Mouse (Mus musculus): Measurements from ENCODE around the gene Wars. TPM values are rescaled to one million over a fixed set of nuclear protein-coding genes. Genes with fewer than 3 reads are reported as not detected.

Wars gene
- polyA plus RNA-seq, 1 experiment from 2014 or later: 96.7 TPM

- H3K27ac ChIP-seq: no peak overlapping the region
- 70% methylated on average over 2 of the region's 2 CpGs for WGBS
- no peaks in the 10 kb centered on the region for H3K9me3 ChIP-seq (replicated peaks)
- no peak for ATAC-seq (replicated peaks; ENCODE audit: low FRiP score)
- H3K4me3 ChIP-seq (replicated peaks): no peak overlapping the region
- H3K27me3 ChIP-seq: no peaks in the 10 kb centered on the region
- no peak overlapping the region for H3K9ac ChIP-seq
- no peak overlapping the region for H3K4me2 ChIP-seq
- peaks cover 37% of the 10 kb centered on the region for H3K4me1 ChIP-seq
- no peaks in the 10 kb centered on the region for H3K36me3 ChIP-seq
Measured at GRCm38 (mm10) chr12:108928249-108928648, 34.3 kb upstream of the Wars start.

GRCm38 (mm10) chr12:108926606-108927111 lies 32.7 kb upstream of the Wars start:
- no peak overlapping the region for H3K27ac ChIP-seq
- no peaks in the 10 kb centered on the region for H3K9me3 ChIP-seq (replicated peaks)
- 64% methylated on average over 10 of the region's 11 CpGs for WGBS
- no peaks in the 10 kb centered on the region for H3K27me3 ChIP-seq
- no peak overlapping the region for H3K4me2 ChIP-seq
- H3K9ac ChIP-seq: no peak overlapping the region
- peaks cover 27% of the 10 kb centered on the region for H3K4me1 ChIP-seq
- no peaks in the 10 kb centered on the region for H3K36me3 ChIP-seq
- ATAC-seq (replicated peaks; ENCODE audit: low FRiP score): no peak
- no peak overlapping the region for H3K4me3 ChIP-seq (replicated peaks)

- 70% methylated on average over 4 of the region's 4 CpGs for WGBS
- Histone ChIP-seq H3K9me3 (replicated peaks) (no peaks in the 10 kb centered on the region), H3K9ac (no peak overlapping the region), H3K36me3 (no peaks in the 10 kb centered on the region), H3K4me2 (no peak overlapping the region), H3K27ac (no peak overlapping the region), H3K27me3 (no peaks in the 10 kb centered on the region), H3K4me3 (replicated peaks) (no peak overlapping the region), H3K4me1 (peaks cover 37% of the 10 kb centered on the region)
- no peak for ATAC-seq (replicated peaks; ENCODE audit: low FRiP score)
Measured at GRCm38 (mm10) chr12:108918753-108919152, 24.8 kb upstream of the Wars start.

- Histone ChIP-seq H3K27ac (no peak overlapping the region), H3K4me2 (no peak overlapping the region), H3K27me3 (no peaks in the 10 kb centered on the region), H3K9ac (no peak overlapping the region), H3K9me3 (replicated peaks) (no peaks in the 10 kb centered on the region), H3K4me3 (replicated peaks) (no peak overlapping the region), H3K4me1 (peaks cover 48% of the 10 kb centered on the region), H3K36me3 (no peaks in the 10 kb centered on the region)
- WGBS: 60% methylated on average over 9 of the region's 9 CpGs
- no peak for ATAC-seq (replicated peaks; ENCODE audit: low FRiP score)
Measured at GRCm38 (mm10) chr12:108917509-108917908, 23.5 kb upstream of the Wars start.

- H3K36me3 ChIP-seq: no peaks in the 10 kb centered on the region
- no peak overlapping the region for H3K27ac ChIP-seq
- ATAC-seq (replicated peaks; ENCODE audit: low FRiP score): 0 out of 2 replicates have a peak, but pooled peaks have one; percentile 23
- peaks cover 53% of the 10 kb centered on the region for H3K4me1 ChIP-seq
- no peak overlapping the region for H3K4me2 ChIP-seq
- H3K27me3 ChIP-seq: no peaks in the 10 kb centered on the region
- no peaks in the 10 kb centered on the region for H3K9me3 ChIP-seq (replicated peaks)
- no peak overlapping the region for H3K4me3 ChIP-seq (replicated peaks)
- H3K9ac ChIP-seq: no peak overlapping the region
- 84% methylated on average over 7 of the region's 7 CpGs for WGBS
Measured at GRCm38 (mm10) chr12:108916447-108917042, 22.6 kb upstream of the Wars start.

GRCm38 (mm10) chr12:108915893-108916292 lies 21.9 kb upstream of the Wars start:
- peak; percentile 77 for ATAC-seq (replicated peaks; ENCODE audit: low FRiP score)

GRCm38 (mm10) chr12:108914709-108915340 lies 20.9 kb upstream of the Wars start:
- Histone ChIP-seq H3K4me1 (peaks cover 59% of the 10 kb centered on the region), H3K27me3 (no peaks in the 10 kb centered on the region), H3K4me2 (0 out of 2 replicates have a peak overlapping the region, but pooled peaks have one; percentile 14), H3K4me3 (replicated peaks) (no peak overlapping the region), H3K9ac (no peak overlapping the region), H3K27ac (peak overlapping the region; percentile 67), H3K9me3 (replicated peaks) (no peaks in the 10 kb centered on the region), H3K36me3 (no peaks in the 10 kb centered on the region)
- 0 out of 2 replicates have a peak, but pooled peaks have one; percentile 49 for ATAC-seq (replicated peaks; ENCODE audit: low FRiP score)
- WGBS: 9% methylated on average over 12 of the region's 12 CpGs

More at GRCm38 (mm10) chr12:108915893-108916292, 21.9 kb upstream of the Wars start:
- Histone ChIP-seq H3K36me3 (no peaks in the 10 kb centered on the region), H3K4me2 (no peak overlapping the region), H3K9me3 (replicated peaks) (no peaks in the 10 kb centered on the region), H3K4me3 (replicated peaks) (no peak overlapping the region), H3K4me1 (peaks cover 53% of the 10 kb centered on the region), H3K27me3 (no peaks in the 10 kb centered on the region), H3K27ac (no peak overlapping the region), H3K9ac (no peak overlapping the region)
- 19% methylated on average over 6 of the region's 6 CpGs for WGBS

- no peak overlapping the region for H3K4me3 ChIP-seq (replicated peaks)
- ATAC-seq (replicated peaks; ENCODE audit: low FRiP score): no peak
- H3K9ac ChIP-seq: no peak overlapping the region
- no peak overlapping the region for H3K4me2 ChIP-seq
- no peaks in the 10 kb centered on the region for H3K36me3 ChIP-seq
- no peaks in the 10 kb centered on the region for H3K9me3 ChIP-seq (replicated peaks)
- peak overlapping the region; percentile 67; the same call in 1 of the 2 replicates for H3K27ac ChIP-seq
- peaks cover 61% of the 10 kb centered on the region for H3K4me1 ChIP-seq
- WGBS: 51% methylated on average over 3 of the region's 3 CpGs
- H3K27me3 ChIP-seq: no peaks in the 10 kb centered on the region
Measured at GRCm38 (mm10) chr12:108914198-108914597, 20.2 kb upstream of the Wars start.

- no peak for ATAC-seq (replicated peaks; ENCODE audit: low FRiP score)
- 77% methylated on average over 2 of the region's 2 CpGs for WGBS
Measured at GRCm38 (mm10) chr12:108912442-108912841, 18.5 kb upstream of the Wars start.

GRCm38 (mm10) chr12:108909846-108910433 lies 16.0 kb upstream of the Wars start:
- Histone ChIP-seq H3K9ac (no peak overlapping the region), H3K27me3 (0 out of 2 replicates have a peak, but pooled peaks cover 3% of the 10 kb centered on the region), H3K9me3 (replicated peaks) (no peaks in the 10 kb centered on the region), H3K4me1 (peaks cover 60% of the 10 kb centered on the region), H3K36me3 (no peaks in the 10 kb centered on the region), H3K27ac (no peak overlapping the region), H3K4me3 (replicated peaks) (no peak overlapping the region), H3K4me2 (no peak overlapping the region)
- no peak for ATAC-seq (replicated peaks; ENCODE audit: low FRiP score)
- 61% methylated on average over 8 of the region's 8 CpGs for WGBS

More at GRCm38 (mm10) chr12:108912442-108912841, 18.5 kb upstream of the Wars start:
- H3K9me3 ChIP-seq (replicated peaks): no peaks in the 10 kb centered on the region
- H3K4me3 ChIP-seq (replicated peaks): no peak overlapping the region
- peaks cover 59% of the 10 kb centered on the region for H3K4me1 ChIP-seq
- no peak overlapping the region for H3K9ac ChIP-seq
- no peak overlapping the region for H3K27ac ChIP-seq
- no peaks in the 10 kb centered on the region for H3K36me3 ChIP-seq
- no peak overlapping the region for H3K4me2 ChIP-seq
- no peaks in the 10 kb centered on the region for H3K27me3 ChIP-seq

- Histone ChIP-seq H3K36me3 (no peaks in the 10 kb centered on the region), H3K4me1 (peaks cover 47% of the 10 kb centered on the region), H3K27me3 (0 out of 2 replicates have a peak, but pooled peaks cover 3% of the 10 kb centered on the region), H3K27ac (peak overlapping the region; percentile 59), H3K4me3 (replicated peaks) (no peak overlapping the region), H3K9ac (no peak overlapping the region), H3K9me3 (replicated peaks) (no peaks in the 10 kb centered on the region), H3K4me2 (0 out of 2 replicates have a peak overlapping the region, but pooled peaks have one; percentile 34)
- ATAC-seq (replicated peaks; ENCODE audit: low FRiP score): 0 out of 2 replicates have a peak, but pooled peaks have one; percentile 7
- 63% methylated on average over 12 of the region's 12 CpGs for WGBS
Measured at GRCm38 (mm10) chr12:108906398-108906797, 12.4 kb upstream of the Wars start.
